Mouse (Mus musculus): ENCODE data around the gene Rnf213. TPM values are rescaled to one million over a fixed set of nuclear protein-coding genes. Genes with fewer than 3 reads are reported as not detected.

The Rnf213 gene
- total RNA-seq, 2 experiments from 2014 or later = 6.9 to 10.1 TPM

DNA sequence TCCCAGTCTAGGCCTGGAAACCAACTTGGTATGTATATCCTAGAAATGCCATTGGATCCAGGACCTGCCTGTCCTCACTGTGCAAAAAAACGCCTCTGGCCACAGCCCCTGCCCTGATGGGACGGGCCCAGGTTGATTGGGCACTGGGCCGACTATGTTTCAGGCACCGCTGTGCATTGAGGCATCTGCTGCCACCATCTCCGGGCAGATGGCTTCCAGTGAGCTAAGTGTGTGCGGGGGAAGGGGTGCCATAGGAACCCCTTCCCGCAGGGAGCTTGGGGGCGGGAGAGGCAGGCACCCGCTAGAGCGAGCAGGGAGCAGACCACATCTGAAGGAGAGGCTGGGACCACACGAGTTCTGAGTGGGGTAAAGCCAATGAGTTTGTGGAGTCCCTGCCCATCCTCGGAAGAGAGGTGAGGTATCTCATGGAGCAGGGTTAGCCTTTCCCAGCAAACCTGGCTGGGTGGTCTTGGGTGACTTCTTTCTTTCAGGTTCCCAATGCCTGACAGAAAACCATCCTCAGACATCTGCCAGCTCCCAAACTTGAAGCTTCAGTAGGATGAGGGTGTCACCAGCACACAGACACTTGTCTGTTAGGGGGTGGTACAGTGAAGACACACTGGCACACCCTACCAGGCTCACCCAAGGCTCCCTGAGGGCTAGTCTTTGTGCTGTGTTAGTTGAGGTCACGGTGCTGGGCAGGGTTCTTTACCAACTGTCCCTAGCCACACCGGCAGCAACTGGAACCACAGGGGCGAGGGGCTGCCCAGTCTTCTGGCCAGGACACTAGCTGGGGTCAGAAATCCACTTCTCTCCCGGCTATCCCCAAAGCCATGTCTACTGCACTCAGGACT is 123.2 kb downstream of the Rnf213 start:
- DNase-seq = no peak

DNA sequence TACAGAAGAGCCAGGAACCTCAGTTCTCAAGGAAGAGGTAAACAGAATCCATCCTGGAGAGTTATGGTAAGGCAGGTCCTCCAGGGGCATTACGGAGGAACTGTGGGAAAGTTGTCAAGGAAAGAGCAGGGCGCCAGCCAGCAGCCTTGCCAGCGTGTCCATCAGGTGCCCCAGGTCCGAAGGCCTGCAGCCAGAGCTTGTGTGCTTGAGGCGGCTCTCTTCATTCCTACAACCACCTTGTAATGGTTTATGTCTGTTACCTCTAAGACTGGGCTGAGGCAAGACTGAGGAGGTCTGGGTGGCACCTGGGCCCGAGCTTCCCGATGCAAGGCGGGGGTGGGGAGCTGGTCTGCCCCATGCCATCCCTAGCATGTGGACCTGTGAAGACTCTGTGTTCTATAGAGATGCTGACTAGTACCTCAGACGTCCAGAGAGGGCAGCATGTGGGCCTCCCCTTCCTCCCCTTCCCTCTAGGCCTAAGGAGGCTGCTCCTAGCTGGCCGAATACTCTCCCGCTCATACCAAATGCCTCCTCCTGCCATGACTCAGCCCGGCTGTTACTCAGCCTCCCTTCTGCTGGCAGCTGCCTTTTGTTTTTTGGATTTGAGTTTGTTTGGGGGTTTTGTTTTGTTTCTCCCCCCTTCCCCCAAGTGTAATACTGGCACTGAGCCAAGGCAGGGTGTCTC is 123.9 kb downstream of the Rnf213 start:
- DNase-seq = no peak

DNA sequence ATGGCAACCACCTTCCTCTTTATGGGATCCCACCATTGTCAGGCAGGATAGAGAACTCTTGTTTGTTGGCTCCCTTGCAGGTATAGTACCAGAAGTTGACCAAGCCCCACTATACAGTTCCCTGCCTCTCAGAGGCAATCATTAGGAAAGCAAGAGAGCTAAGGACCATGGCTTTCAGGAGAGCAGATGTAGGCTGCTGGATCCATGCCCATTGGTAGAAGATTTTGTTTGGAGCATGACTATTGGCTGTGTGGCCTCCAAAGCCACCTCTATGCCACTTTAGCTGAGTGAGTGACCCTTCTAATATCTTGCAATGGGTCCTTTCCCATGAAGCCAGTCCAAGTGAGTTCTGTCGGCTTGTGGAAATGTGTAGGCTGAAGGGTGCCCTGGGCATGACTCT is 126.5 kb downstream of the Rnf213 start:
- DNase-seq = no peak

DNA sequence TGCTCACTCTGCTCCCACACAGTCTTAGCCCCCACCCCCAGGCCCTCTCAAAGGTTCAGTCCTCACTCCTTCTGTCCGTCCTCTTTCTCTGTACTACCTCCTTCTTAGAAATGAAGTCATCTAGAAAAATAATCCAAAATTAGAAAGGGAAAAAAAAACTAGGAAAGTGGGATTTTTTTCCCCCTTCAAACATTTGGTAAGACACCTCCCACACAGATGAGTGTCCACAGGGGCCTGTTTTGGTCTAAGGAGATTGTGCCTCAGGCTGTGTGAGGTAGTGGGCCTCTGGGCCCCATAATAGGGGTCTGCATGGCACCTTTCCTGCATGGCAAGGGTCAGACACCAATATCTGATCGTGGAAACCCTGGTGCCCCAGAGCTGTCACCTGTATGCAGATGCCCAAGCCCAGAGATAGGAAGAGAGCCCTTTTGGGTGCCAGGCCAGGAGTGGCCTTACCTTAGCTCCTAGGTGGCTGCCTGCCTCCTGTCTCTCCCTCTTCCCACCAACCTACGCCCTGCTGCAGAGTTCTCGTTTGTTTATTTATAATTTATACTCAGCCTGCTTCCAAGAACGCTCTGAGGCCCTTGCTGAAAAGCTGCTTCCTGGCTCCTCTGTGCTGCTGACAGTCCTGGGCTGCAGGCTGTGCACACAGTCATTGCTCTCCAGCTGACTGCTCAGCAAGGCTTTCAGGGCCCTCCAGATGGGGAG is 127.3 kb downstream of the Rnf213 start:
- no peak for DNase-seq

DNA sequence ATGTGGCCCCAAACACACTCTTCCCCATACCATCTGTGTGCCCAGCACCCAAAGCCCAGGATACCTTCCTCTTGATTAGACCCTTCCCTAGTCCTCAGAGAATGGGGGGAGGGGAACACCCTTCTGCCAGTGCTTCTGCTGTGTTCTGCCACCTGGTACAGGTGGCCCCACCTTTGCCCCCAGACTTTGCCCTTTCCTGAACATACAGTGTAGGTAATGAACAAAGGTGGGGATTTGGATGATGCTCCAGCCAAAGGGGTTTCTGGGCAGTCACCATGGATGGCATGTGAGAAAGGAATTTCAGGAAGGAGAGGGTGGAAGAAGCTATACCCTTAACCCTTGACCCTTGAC is 127.8 kb downstream of the Rnf213 start:
- DNase-seq = no peak

DNA sequence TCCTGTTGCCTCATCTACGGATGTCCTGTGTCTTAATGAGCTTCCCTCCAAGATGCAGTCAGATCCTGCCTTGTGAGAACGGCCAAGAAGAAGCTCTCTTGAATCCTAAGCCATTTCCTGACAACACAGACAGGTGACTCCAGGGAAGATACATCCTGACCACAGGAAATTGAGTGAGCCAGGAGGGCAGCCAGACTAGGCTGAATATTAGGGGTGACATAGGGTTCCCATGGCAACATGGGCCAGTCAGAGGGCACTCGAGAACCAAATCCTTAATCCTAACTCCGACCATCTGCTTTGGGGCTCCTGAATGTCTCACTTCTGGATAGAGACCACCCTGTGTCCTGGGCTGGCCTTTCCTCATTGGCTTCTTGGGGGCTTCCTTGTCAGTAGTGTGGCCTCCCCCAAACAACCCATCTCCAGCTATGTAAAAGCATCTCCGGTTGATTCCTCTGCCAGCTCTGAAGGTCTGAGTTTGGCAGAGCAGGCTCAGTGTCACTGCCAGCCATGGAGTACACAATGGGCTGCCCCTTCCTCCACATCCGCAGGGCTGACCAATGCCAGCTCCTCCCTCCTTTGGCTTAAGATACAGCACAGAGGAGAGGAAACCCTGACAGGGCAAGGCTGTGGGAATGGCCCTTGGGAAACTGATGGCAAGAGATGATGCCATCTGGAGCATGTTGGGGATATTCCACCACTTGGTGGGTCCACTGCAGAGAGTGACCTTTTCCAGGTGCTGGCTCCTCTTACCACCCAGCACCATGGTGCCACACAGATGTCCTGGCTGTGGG is 129.2 kb downstream of the Rnf213 start:
- DNase-seq = no peak

DNA sequence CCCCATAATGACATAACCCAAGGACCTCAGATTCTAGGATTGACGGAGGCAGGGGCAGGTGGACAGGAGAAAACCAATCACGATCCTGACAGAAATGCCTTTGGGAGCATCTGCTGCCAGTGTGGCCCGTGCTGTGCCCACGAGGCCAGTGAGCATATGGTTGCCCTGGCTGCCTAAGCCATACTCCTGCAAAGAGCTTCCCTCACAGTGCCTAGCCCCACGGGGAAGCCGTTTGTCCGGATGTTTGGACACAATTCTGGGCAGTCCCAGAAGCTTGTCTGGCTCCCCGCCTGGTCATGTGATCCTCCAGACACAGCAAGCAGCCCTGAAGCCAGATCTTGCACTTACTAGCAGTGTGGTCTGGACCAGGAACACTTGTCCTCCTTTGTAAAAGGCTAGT is 129.9 kb downstream of the Rnf213 start:
- DNase-seq = peak; percentile 52

DNA sequence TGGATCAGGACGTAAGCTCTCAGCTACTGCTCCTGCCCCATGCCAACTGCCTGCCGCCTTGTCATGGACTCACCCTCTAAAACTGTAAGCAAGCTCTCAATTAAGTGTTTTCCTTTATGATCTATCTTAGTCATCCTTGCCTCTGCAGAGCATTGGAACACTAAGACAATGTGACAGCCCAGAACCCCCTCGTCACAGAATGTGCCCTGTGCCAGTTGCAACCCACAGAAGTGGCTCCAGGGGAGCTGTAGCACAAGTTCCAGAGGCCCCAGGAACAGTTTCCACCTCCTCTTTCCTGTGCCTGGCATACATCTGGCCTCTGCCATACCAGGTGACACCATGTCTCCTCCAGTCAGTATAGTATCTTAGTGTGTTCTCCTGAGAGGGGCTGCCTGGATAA is 130.5 kb downstream of the Rnf213 start:
- DNase-seq = no peak

DNA sequence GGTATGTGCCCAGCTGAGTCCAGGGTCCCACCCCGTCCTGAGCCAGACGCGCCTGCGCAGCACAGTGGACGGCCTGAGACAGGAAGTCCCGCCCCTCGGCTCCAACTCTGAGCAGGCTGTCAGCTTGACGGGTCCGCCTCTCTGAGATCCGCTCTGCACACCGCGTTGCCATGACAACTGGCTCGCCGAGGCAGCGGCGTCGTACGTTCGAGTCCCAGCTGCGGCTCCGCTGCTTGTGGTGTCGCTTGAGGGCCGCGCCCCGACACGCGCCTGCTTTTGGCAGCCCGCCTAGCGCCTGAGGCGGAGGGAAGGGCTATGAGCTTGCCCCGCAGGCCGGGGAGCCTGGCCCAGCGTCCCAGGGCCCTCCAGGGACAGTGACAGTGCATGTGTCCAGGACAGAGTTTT is 131.6 kb downstream of the Rnf213 start:
- DNase-seq = peak; percentile 82

DNA sequence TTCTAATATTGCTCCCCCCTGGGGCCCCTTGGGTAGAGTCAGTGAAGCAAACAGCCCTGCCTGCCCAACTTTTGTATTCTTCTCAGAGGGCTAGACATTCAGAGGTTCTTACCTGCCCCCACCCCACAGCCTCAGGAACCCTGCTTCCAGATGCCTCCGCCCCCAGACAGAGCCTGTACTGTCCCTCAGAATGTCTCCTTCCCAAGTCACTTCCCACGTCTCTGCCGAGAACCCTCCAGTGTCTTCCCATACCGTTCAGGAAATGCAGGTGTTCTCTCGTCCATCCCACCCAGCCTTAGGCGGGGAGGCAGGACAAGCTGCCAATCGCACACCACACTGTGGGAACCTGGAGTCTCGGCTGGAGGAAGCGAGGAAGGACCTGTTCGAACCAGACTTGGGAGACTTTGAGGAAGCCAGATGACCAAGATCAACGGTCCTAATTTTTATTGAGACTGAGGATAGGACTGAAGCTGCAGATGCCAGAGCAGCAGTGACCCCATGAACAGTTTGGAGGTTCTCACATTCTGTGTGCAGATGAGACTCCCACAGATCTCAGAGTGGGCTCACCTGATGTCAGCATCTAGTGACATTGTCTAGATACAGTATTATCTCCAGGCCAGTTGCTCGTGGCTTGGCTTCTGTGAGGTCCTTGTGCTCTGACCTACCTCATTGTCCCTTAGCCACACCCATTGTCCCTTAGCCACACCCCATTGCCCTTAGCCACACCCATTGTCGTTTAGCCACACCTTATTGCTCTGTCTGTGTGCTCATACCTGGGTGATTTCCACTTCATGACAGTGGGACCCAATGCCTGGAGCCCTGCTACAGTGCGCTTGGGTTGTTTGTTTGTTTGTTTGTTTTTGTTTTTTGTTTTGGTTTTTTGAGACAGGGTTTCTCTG is 133.4 kb downstream of the Rnf213 start:
- no peak for DNase-seq

DNA sequence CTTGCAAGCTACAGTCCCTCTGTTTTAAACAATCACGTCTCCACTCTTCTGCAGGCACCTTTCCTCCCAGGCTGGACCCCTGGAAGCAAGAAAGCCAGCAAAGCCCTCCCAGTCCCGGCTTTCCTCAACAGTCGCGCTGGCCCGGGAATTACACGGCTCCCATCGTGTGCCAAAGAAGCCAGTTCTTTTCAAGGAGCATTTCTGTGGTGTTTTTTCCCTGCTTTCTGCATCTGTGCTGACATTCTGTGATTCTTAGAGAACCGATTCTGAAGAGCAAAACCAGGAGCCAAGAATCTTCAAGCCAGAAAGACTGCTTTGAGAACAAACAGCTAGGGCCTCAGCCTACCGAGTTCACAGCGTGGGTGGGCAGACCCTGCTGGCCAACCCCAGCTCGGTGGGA is 136.0 kb downstream of the Rnf213 start:
- DNase-seq = no peak

DNA sequence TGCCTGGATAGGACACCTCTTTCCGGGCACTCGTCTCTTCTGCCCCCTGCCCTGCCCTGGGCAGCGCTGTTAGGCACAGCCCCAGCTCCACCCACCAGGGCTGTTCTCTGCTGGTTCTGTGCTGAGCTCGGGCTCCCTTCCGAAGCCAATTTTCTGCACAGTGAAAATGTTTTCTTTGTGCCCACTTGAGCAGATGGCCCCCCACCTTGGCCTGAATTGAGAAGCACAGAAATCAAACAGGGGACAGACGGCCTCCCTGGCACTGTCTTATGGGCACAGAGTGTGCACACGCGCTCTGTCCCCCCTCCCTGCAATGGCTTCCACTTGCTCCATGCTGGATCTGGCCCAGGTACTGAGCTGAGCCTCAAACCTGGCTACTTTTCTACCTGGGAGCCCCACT is 139.6 kb downstream of the Rnf213 start:
- DNase-seq = no peak

DNA sequence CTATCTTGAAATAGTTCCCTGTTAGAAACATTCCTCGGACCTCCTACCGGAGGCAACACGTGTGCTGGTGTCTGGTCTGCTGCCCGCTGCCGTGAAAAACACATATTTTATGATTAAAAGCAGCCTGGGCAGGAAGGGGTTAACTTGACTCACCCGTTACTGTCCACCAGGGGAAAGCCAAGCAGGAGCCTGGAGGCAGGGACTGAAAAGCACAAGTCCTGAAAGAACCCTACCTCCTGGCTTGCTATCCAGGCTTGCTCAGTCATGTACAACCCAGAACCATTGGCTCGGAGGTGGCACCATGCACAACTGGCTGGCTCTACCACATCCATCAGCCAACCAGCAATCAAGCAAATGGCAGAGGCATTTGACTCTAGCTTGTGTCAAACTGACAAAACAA is 140.8 kb downstream of the Rnf213 start:
- DNase-seq = no peak

Small RNA genes lying within 50 kb of the gene (microRNA-seq; reads per million reads assigned to microRNA genes)
- 0 reads per million in 2 experiments for gene Mir1932

Other genes with a start within 250 kb of the Rnf213 start
- 10 to 100 TPM; 17.0 to 17.8 TPM for gene Tbc1d16, start 164.6 kb upstream of the Rnf213 start, total RNA-seq (2021)
- gene Ccdc40, start 164.5 kb upstream of the Rnf213 start, total RNA-seq (2021) = under 1 TPM in 1 of 2 experiments, not detected in 1; 0.31 TPM
- gene Gaa, start 125.2 kb upstream of the Rnf213 start, total RNA-seq (2021) = 10 to 100 TPM; 67.7 to 78.6 TPM
- gene Eif4a3, start 93.0 kb upstream of the Rnf213 start, total RNA-seq (2021) = 10 to 100 TPM; 74.3 to 75.4 TPM
- gene Card14, start 85.3 kb upstream of the Rnf213 start, total RNA-seq (2021) = 1 to 10 TPM in 1 of 2 experiments, under 1 TPM in 1; 0.77 to 1.3 TPM
- gene Sgsh, start 37.6 kb upstream of the Rnf213 start, total RNA-seq (2021) = 1 to 10 TPM; 5.2 to 5.7 TPM
- gene Slc26a11, start 37.5 kb upstream of the Rnf213 start, total RNA-seq (2021) = 1 to 10 TPM; 2.6 to 4.0 TPM
- 10 to 100 TPM in 1 of 2 experiments, 1 to 10 TPM in 1; 9.7 to 12.9 TPM for gene Endov, start 98.2 kb downstream of the Rnf213 start, total RNA-seq (2021)
- gene Nptx1, start 154.7 kb downstream of the Rnf213 start, total RNA-seq (2021) = under 1 TPM; 0.50 to 0.66 TPM
- 10 to 100 TPM; 30.6 to 34.8 TPM for gene Rptor, start 209.8 kb downstream of the Rnf213 start, total RNA-seq (2021)

All from gastrocnemius, postnatal 10 days (tissue).